Mouse (Mus musculus): Measurements from ENCODE around the gene Olfr583.

Gene Olfr583

GRCm38 (mm10) chr7:103051000-103051399, at the start of gene Olfr583:
TSS of gene Olfr583 (plus strand) at chr7:103051300.
- no peak for DNase-seq

- no peak for DNase-seq
Measured at GRCm38 (mm10) chr7:103037724-103038123, 13.4 kb upstream of the Olfr583 start, which contains the start of gene Olfr582. TSS of gene Olfr582 (plus strand) at chr7:103038024.

GRCm38 (mm10) chr7:103081585-103081984, 30.5 kb downstream of the Olfr583 start, which contains the start of gene Olfr584:
TSS of gene Olfr584 (plus strand) at chr7:103081885.
- no peak for DNase-seq

GRCm38 (mm10) chr7:103097420-103097819, 46.3 kb downstream of the Olfr583 start, which contains the start of gene Olfr585:
TSS of gene Olfr585 (plus strand) at chr7:103097720.
- no peak for DNase-seq

Data from kidney, adult 18-20 months (tissue).